Mouse (Mus musculus): ENCODE results near the gene Tubg1. TPM values are rescaled to one million over a fixed set of nuclear protein-coding genes. Genes with fewer than 3 reads are reported as not detected.

The Tubg1 gene
- polyA plus RNA-seq, 1 experiment from 2014 or later = 63.1 TPM

DNA sequence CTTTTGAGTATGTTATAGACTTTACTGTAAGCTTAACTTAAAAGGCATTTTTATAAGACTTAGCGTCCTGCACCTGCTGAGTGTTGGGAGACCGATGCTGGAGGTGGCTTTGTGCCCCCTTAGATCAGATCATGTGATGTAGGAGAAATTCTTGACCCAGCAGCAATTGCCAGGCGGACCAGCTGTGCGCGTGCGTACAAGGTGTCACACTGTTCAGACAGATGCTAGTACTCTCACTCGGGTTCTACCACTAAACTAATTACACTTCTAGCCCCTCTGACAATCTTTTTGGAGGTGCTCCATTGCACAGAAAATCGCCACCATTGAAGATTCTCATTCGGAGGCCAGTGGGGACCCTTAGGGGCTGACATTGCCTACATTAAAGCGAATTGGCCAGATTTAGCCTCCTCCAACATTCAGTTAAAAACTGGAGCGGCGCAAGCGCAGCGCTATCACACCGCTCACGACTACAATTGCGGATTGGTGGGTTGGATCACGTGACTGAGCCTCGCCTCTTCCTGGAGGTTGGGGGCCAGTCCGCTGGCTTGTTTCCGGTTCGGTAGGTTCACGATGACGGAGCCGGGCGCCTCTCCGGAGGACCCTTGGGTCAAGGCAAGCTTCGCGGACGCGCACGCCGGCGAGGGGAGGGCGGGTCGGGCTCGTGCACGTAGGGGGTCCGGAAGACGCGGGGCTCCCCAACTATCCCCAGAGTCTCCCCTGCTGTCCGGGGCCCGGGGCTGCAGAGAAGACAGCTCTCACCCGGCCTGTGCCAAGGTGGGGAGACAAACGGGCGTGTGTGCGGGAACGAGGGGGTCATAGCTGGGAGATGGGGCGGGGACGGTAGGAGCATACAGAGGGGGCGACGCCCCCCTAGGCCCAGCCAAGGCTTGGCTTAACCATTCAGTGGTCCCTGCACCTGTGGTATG is 32.7 kb upstream of the Tubg1 start, which contains the start of gene Mlx:
Mlx (plus strand) TSS at position 522 of the 926 bp plus-strand sequence.
- Histone ChIP-seq H3K9ac (ENCODE audit: low read length) (peak within 1 kb of the TSS; percentile 82), H3K4me2 (ENCODE audit: low read length) (peak within 1 kb of the TSS; percentile 90), H3K4me3 (ENCODE audit: control insufficient read depth in 1 of 2, insufficient read depth in 1 of 2, low read depth in 1 of 2, low read length in 2 of 2) (peak within 1 kb of the TSS; percentile 69), H3K4me1 (ENCODE audit: control insufficient read depth in 2 of 2, insufficient read depth in 2 of 2, low read length in 2 of 2) (peaks cover 16 to 22% of the 10 kb centered on the region in 2 experiments), H3K9me3 (ENCODE audit: control insufficient read depth, low read length) (no peaks in the 10 kb centered on the region), H3K36me3 (ENCODE audit: control insufficient read depth, insufficient read depth, low read length) (peaks cover 52% of the 10 kb centered on the region), H3K27ac (replicated peaks in 1 of 2; ENCODE audit: control insufficient read depth in 1 of 2, insufficient read depth in 1 of 2, low read depth in 2 of 2, low read length in 2 of 2) (peak within 1 kb of the TSS; percentile 80 to 81), H3K27me3 (ENCODE audit: control insufficient read depth, insufficient read depth, low read length) (no peaks in the 10 kb centered on the region)
- 1% methylated on average over 52 of the region's 52 CpGs for WGBS
- peak; percentile 75 for ATAC-seq (ENCODE audit: insufficient number of reproducible peaks, insufficient read depth, low FRiP score, low read depth)

DNA sequence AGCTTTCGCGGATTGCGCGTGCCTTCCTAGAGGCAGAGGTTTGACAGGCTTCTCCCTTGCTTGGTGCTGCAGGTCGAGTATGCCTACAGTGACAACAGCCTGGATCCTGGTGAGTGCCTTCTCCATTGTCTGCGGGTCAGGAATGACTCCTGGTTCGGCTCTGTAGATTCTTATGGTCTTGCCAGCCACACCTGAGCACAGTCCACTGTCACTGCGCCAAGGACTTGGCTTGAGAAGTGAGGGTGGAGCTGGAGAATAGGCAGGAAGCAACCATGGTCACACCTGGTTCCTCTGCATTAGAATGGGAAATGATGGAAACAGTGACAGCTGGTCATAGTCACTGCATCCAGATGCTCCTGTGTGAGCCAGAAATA is 32.1 kb upstream of the Tubg1 start:
- H3K4me2 ChIP-seq (ENCODE audit: low read length) = peak overlapping the region; percentile 90
- H3K4me1 ChIP-seq (ENCODE audit: control insufficient read depth in 2 of 2, insufficient read depth in 2 of 2, low read length in 2 of 2) = peaks cover 15 to 22% of the 10 kb centered on the region in 2 experiments
- no peak for ATAC-seq (ENCODE audit: insufficient number of reproducible peaks, insufficient read depth, low FRiP score, low read depth)
- 11% methylated on average over 8 of the region's 8 CpGs for WGBS
- H3K4me3 ChIP-seq (ENCODE audit: control insufficient read depth in 1 of 2, insufficient read depth in 1 of 2, low read depth in 1 of 2, low read length in 2 of 2) = peak overlapping the region; percentile 69
- H3K27me3 ChIP-seq (ENCODE audit: control insufficient read depth, insufficient read depth, low read length) = no peaks in the 10 kb centered on the region
- peaks cover 59% of the 10 kb centered on the region for H3K36me3 ChIP-seq (ENCODE audit: control insufficient read depth, insufficient read depth, low read length)
- peak overlapping the region; percentile 82 for H3K9ac ChIP-seq (ENCODE audit: low read length)
- peak overlapping the region; percentile 11 to 80; a peak in 3 of 4 replicates for H3K27ac ChIP-seq (replicated peaks in 1 of 2; ENCODE audit: control insufficient read depth in 1 of 2, insufficient read depth in 1 of 2, low read depth in 2 of 2, low read length in 2 of 2)
- H3K9me3 ChIP-seq (ENCODE audit: control insufficient read depth, low read length) = no peaks in the 10 kb centered on the region

DNA sequence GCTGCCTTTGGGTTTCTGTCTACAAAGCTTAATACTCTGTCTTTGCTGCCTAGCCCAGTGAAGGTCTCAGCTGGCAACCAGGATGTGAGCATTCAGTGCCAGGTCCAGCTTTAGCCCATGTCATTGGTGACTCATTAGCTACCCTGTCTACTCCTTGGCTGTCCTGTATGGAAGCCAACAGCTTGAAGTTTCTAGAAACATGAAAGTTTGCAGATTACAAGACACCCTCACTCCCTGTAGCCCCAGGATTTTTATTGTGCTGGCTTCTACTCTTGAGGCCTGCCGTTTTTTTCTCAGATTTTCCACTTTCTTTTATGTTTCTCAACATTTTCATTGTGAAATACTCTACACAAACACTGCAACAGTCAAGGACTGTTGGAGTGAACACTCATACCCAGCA is 29.8 kb upstream of the Tubg1 start:
- no peak overlapping the region for H3K4me2 ChIP-seq (ENCODE audit: low read length)
- H3K9me3 ChIP-seq (ENCODE audit: control insufficient read depth, low read length) = no peaks in the 10 kb centered on the region
- no peaks in the 10 kb centered on the region for H3K27me3 ChIP-seq (ENCODE audit: control insufficient read depth, insufficient read depth, low read length)
- WGBS = 88% methylated on average over 1 of the region's 1 CpGs
- peaks cover 64% of the 10 kb centered on the region for H3K36me3 ChIP-seq (ENCODE audit: control insufficient read depth, insufficient read depth, low read length)
- no peak overlapping the region for H3K4me3 ChIP-seq (ENCODE audit: control insufficient read depth in 1 of 2, insufficient read depth in 1 of 2, low read depth in 1 of 2, low read length in 2 of 2)
- H3K27ac ChIP-seq (replicated peaks in 1 of 2; ENCODE audit: control insufficient read depth in 1 of 2, insufficient read depth in 1 of 2, low read depth in 2 of 2, low read length in 2 of 2) = no peak overlapping the region
- no peak overlapping the region for H3K9ac ChIP-seq (ENCODE audit: low read length)
- H3K4me1 ChIP-seq (ENCODE audit: control insufficient read depth in 2 of 2, insufficient read depth in 2 of 2, low read length in 2 of 2) = peaks cover 13 to 21% of the 10 kb centered on the region in 2 experiments
- no peak for ATAC-seq (ENCODE audit: insufficient number of reproducible peaks, insufficient read depth, low FRiP score, low read depth)

DNA sequence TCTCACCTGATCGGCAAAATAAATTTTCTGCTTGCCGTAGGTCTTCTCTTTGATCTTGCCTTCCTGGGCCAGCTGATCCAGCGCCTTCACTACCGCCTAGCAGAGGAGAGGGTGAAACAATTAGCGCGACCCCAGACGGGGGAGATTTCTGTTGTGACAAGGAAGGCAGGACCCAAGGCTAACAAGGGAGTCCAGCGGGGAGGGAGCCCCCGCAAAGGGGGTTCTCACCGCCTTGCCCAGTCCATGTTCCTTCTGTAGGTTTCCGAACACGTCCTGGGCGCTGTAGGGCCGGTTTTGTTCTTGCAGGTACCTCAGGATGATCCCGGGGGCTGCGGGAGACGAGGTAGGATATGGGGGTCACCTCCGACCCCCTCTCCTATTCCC is 24.8 kb upstream of the Tubg1 start:
- Histone ChIP-seq H3K4me2 (ENCODE audit: low read length) (peak overlapping the region; percentile 91), H3K9me3 (ENCODE audit: control insufficient read depth, low read length) (no peaks in the 10 kb centered on the region), H3K27ac (replicated peaks in 1 of 2; ENCODE audit: control insufficient read depth in 1 of 2, insufficient read depth in 1 of 2, low read depth in 2 of 2, low read length in 2 of 2) (peak overlapping the region in 1 of 2 experiments; percentile 99; a peak in 1 of 4 replicates), H3K36me3 (ENCODE audit: control insufficient read depth, insufficient read depth, low read length) (peaks cover 75% of the 10 kb centered on the region), H3K4me3 (ENCODE audit: control insufficient read depth in 1 of 2, insufficient read depth in 1 of 2, low read depth in 1 of 2, low read length in 2 of 2) (peak overlapping the region; percentile 57 to 73), H3K27me3 (ENCODE audit: control insufficient read depth, insufficient read depth, low read length) (no peaks in the 10 kb centered on the region), H3K9ac (ENCODE audit: low read length) (peak overlapping the region; percentile 90), H3K4me1 (ENCODE audit: control insufficient read depth in 2 of 2, insufficient read depth in 2 of 2, low read length in 2 of 2) (peaks cover 5 to 7% of the 10 kb centered on the region in 2 experiments; a peak in 3 of 4 replicates)
- under 1% methylated on average over 18 of the region's 18 CpGs for WGBS
- ATAC-seq (ENCODE audit: insufficient number of reproducible peaks, insufficient read depth, low FRiP score, low read depth) = no peak

DNA sequence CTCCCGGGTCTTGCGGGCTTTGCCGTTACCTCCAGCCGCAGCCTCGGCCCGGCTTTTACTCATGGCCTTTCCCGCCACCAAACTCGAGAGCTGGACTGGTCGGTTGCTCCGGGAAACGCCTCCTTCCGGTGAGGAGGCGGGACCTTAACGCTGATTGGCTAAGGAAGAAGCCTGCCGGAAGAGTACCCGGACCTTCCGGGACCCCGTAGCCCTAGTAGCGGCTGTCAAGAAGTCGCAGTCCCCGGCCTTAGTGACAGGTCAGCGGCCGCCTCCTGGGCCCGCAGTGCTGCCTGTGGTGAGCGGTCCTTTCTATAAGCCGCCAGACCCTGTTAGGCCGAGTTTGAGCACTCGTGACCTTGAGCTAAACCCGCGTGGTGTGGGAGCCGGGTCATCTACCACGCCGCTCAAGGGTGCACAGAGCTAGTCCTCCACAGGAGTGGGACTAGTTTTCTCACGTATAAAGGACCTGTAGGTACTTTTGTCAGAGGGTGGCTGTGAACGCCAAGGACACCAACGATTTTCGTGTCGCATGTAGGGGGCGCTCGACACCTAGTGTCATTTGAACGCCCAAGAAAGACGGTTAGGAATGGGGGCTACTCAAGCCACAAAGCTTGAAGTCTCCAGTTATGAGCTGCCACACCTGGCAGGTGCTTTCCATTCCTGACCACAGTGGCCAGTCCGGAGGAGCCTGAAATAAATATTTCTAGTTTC is 24.3 kb upstream of the Tubg1 start, which contains the start of gene Psmc3ip:
Psmc3ip (minus strand) TSS at position 123 of the 711 bp plus-strand sequence.
- WGBS = under 1% methylated on average over 43 of the region's 43 CpGs
- peak within 1 kb of the TSS; percentile 90 for H3K9ac ChIP-seq (ENCODE audit: low read length)
- peak within 1 kb of the TSS; percentile 57 to 73 for H3K4me3 ChIP-seq (ENCODE audit: control insufficient read depth in 1 of 2, insufficient read depth in 1 of 2, low read depth in 1 of 2, low read length in 2 of 2)
- H3K4me1 ChIP-seq (ENCODE audit: control insufficient read depth in 2 of 2, insufficient read depth in 2 of 2, low read length in 2 of 2) = peaks cover 5 to 7% of the 10 kb centered on the region in 2 experiments; a peak in 3 of 4 replicates
- H3K4me2 ChIP-seq (ENCODE audit: low read length) = peak within 1 kb of the TSS; percentile 91
- H3K36me3 ChIP-seq (ENCODE audit: control insufficient read depth, insufficient read depth, low read length) = peaks cover 75% of the 10 kb centered on the region
- H3K9me3 ChIP-seq (ENCODE audit: control insufficient read depth, low read length) = no peaks in the 10 kb centered on the region
- peak; percentile 88 for ATAC-seq (ENCODE audit: insufficient number of reproducible peaks, insufficient read depth, low FRiP score, low read depth)
- peak within 1 kb of the TSS; percentile 89 to 99 for H3K27ac ChIP-seq (replicated peaks in 1 of 2; ENCODE audit: control insufficient read depth in 1 of 2, insufficient read depth in 1 of 2, low read depth in 2 of 2, low read length in 2 of 2)
- H3K27me3 ChIP-seq (ENCODE audit: control insufficient read depth, insufficient read depth, low read length) = no peaks in the 10 kb centered on the region

DNA sequence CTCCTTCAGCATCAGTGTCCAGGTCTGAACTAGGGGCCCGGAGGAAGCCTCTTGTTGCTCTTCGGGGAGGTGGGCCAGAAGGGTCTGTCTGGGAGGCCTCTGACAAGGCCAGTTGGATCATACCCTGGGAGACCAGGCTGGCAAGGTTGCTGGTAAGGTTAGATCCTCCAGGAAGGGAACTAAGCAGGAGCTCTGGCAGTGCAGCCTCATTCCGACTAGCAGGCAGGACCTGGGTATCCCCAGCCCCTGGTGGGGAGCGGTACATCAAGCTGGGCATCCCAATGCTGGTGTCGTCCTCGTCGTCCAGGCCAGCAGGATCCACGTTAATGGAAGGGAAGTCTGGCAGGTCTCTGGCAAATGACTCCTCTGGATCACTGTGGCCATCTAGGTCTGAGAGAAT is 21.5 kb upstream of the Tubg1 start:
- no peaks in the 10 kb centered on the region for H3K27me3 ChIP-seq (ENCODE audit: control insufficient read depth, insufficient read depth, low read length)
- no peak overlapping the region for H3K4me2 ChIP-seq (ENCODE audit: low read length)
- no peak overlapping the region for H3K9ac ChIP-seq (ENCODE audit: low read length)
- H3K9me3 ChIP-seq (ENCODE audit: control insufficient read depth, low read length) = no peaks in the 10 kb centered on the region
- H3K36me3 ChIP-seq (ENCODE audit: control insufficient read depth, insufficient read depth, low read length) = peaks cover 75% of the 10 kb centered on the region
- ATAC-seq (ENCODE audit: insufficient number of reproducible peaks, insufficient read depth, low FRiP score, low read depth) = no peak
- H3K4me1 ChIP-seq (ENCODE audit: control insufficient read depth in 2 of 2, insufficient read depth in 2 of 2, low read length in 2 of 2) = peaks cover 5 to 7% of the 10 kb centered on the region in 2 experiments; a peak in 3 of 4 replicates
- WGBS = 91% methylated on average over 8 of the region's 8 CpGs
- H3K27ac ChIP-seq (replicated peaks in 1 of 2; ENCODE audit: control insufficient read depth in 1 of 2, insufficient read depth in 1 of 2, low read depth in 2 of 2, low read length in 2 of 2) = no peak overlapping the region
- H3K4me3 ChIP-seq (ENCODE audit: control insufficient read depth in 1 of 2, insufficient read depth in 1 of 2, low read depth in 1 of 2, low read length in 2 of 2) = no peak overlapping the region

DNA sequence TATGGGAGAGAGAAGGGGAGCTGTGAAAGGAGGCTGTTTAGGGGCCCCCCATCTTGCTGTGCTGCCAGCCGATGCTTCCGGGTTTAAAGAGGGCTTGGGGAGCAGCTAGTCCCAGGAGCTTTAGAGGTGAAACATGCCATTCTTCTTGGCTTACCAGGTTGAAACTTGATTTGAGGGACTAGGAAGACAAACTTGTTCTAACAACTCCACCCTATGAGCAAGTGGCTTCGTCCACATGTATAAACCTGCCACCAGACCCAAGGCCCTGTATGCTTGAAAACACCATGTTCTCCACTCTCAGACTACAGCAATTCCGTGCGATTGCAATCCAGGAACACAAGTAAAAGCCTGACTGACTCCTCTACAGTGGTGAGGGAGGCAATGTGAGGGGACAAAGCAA is 16.7 kb upstream of the Tubg1 start:
- no peak overlapping the region for H3K27ac ChIP-seq (replicated peaks in 1 of 2; ENCODE audit: control insufficient read depth in 1 of 2, insufficient read depth in 1 of 2, low read depth in 2 of 2, low read length in 2 of 2)

More for the DNA sequence above, 16.7 kb upstream of the Tubg1 start:
- peaks cover 85% of the 10 kb centered on the region for H3K36me3 ChIP-seq (ENCODE audit: control insufficient read depth, insufficient read depth, low read length)
- H3K9ac ChIP-seq (ENCODE audit: low read length) = no peak overlapping the region
- H3K4me3 ChIP-seq (ENCODE audit: control insufficient read depth in 1 of 2, insufficient read depth in 1 of 2, low read depth in 1 of 2, low read length in 2 of 2) = no peak overlapping the region
- H3K4me1 ChIP-seq (ENCODE audit: control insufficient read depth in 2 of 2, insufficient read depth in 2 of 2, low read length in 2 of 2) = no peaks in the 10 kb centered on the region
- WGBS = 91% methylated on average over 5 of the region's 5 CpGs
- H3K27me3 ChIP-seq (ENCODE audit: control insufficient read depth, insufficient read depth, low read length) = no peaks in the 10 kb centered on the region
- no peak overlapping the region for H3K4me2 ChIP-seq (ENCODE audit: low read length)
- no peaks in the 10 kb centered on the region for H3K9me3 ChIP-seq (ENCODE audit: control insufficient read depth, low read length)
- ATAC-seq (ENCODE audit: insufficient number of reproducible peaks, insufficient read depth, low FRiP score, low read depth) = no peak
